Mouse (Mus musculus): ENCODE measurements around the gene Lpin2. TPM values are rescaled to one million over a fixed set of nuclear protein-coding genes. Genes with fewer than 3 reads are reported as not detected.

The Lpin2 gene
- polyA plus RNA-seq, 1 experiment = 11.2 TPM

DNA sequence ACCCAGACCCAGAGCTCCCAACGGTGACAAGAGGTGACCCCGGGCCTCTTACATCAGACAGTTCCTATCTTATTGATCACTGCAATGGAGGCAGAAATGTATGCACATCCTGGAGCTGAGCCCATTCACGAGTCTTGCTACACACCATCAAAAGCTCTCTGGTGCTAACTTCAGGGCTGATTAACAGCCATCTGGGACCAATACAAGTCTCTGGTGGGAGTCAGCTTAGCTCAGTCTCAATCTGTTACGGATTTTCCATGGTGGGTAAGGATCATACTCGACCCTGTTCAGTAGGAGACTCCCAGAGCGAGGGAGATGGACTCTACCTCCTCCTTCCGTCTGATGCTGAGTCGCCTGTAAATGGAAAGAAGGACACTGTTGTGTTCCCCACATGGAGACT lies 22.6 kb upstream of the Lpin2 start:
- no peaks in the 10 kb centered on the region for H3K27me3 ChIP-seq (ENCODE audit: control insufficient read depth, insufficient read depth, low read length)
- TF ChIP-seq CTCF (IDR thresholded peaks at IDR 0.05; ENCODE audit: control insufficient read depth, insufficient read depth, insufficient replicate concordance, low read depth, low read length) (no peak), POLR2A (IDR thresholded peaks at IDR 0.05; ENCODE audit: control insufficient read depth, low read depth, low read length) (no peak)
- no peak overlapping the region for H3K27ac ChIP-seq (ENCODE audit: control insufficient read depth, insufficient read depth, low read depth, low read length)
- H3K36me3 ChIP-seq (ENCODE audit: control insufficient read depth, insufficient read depth, low read length) = no peaks in the 10 kb centered on the region
- no peaks in the 10 kb centered on the region for H3K4me1 ChIP-seq (ENCODE audit: control insufficient read depth, insufficient read depth, low read length)
- H3K4me3 ChIP-seq (ENCODE audit: control insufficient read depth, low read depth, low read length) = no peak overlapping the region

DNA sequence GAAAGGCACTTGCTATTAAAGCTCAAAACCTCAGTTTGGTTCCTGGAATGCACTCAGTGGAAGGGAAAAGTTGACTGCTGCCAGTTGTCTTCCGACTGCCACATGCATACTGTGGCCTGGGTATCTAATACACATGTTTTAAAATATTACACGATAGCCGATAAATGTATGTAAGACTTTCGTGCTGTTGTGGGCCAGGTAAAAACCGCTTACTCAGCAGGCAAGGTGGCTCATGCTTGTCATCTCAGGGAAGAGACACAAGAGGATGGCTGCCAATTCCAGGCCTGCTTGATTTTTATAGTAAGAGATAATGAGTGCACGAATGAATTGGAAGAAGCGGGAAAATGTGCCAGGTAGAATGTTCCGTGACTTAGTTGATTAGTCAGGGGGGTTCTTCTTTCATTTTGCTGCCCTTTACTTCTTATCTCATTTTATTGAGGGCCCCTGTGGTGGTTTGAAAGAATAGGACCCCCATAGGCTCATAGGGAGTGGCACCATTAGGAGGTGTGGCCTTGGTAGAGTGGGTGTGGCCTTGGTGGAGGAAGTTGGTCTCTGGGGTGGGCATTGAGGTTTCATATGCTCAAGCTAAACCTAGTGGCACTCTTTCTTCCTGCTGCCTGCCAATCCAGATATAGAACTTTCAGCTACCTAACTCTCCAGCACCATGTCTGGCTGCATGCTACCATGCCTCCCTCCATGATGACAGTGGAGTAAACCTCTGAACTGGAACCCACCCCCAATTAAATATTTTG lies 21.9 kb upstream of the Lpin2 start:
- H3K27me3 ChIP-seq (ENCODE audit: control insufficient read depth, insufficient read depth, low read length) = no peaks in the 10 kb centered on the region
- no peaks in the 10 kb centered on the region for H3K36me3 ChIP-seq (ENCODE audit: control insufficient read depth, insufficient read depth, low read length)
- no peak for TF ChIP-seq POLR2A (IDR thresholded peaks at IDR 0.05; ENCODE audit: control insufficient read depth, low read depth, low read length)
- no peak for TF ChIP-seq CTCF (IDR thresholded peaks at IDR 0.05; ENCODE audit: control insufficient read depth, insufficient read depth, insufficient replicate concordance, low read depth, low read length)
- no peak overlapping the region for H3K4me3 ChIP-seq (ENCODE audit: control insufficient read depth, low read depth, low read length)
- no peaks in the 10 kb centered on the region for H3K4me1 ChIP-seq (ENCODE audit: control insufficient read depth, insufficient read depth, low read length)
- H3K27ac ChIP-seq (ENCODE audit: control insufficient read depth, insufficient read depth, low read depth, low read length) = no peak overlapping the region

DNA sequence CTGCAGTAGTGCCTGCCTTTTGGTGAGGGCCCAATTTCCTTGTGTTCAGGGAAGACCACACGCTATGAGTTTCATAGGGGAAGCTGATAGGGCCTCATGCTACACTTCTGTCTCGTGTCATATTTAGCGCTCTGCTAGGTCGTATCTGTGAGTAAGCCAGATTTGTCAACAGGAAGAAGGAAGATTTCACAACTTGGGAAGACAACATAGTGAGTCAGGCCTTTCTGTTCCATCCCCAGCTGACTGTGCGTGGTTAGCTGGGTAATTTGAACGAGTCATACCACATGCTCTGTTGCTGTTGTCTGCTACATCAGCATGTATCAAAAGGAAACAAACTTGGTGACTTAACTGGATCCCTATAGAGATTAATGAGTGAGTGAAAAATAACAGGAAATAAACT lies 17.4 kb upstream of the Lpin2 start:
- Histone ChIP-seq H3K4me3 (ENCODE audit: control insufficient read depth, low read depth, low read length) (no peak overlapping the region), H3K27me3 (ENCODE audit: control insufficient read depth, insufficient read depth, low read length) (no peaks in the 10 kb centered on the region), H3K27ac (ENCODE audit: control insufficient read depth, insufficient read depth, low read depth, low read length) (no peak overlapping the region), H3K36me3 (ENCODE audit: control insufficient read depth, insufficient read depth, low read length) (no peaks in the 10 kb centered on the region), H3K4me1 (ENCODE audit: control insufficient read depth, insufficient read depth, low read length) (no peaks in the 10 kb centered on the region)
- TF ChIP-seq CTCF (IDR thresholded peaks at IDR 0.05; ENCODE audit: control insufficient read depth, insufficient read depth, insufficient replicate concordance, low read depth, low read length) = no peak
- no peak for TF ChIP-seq POLR2A (IDR thresholded peaks at IDR 0.05; ENCODE audit: control insufficient read depth, low read depth, low read length)

DNA sequence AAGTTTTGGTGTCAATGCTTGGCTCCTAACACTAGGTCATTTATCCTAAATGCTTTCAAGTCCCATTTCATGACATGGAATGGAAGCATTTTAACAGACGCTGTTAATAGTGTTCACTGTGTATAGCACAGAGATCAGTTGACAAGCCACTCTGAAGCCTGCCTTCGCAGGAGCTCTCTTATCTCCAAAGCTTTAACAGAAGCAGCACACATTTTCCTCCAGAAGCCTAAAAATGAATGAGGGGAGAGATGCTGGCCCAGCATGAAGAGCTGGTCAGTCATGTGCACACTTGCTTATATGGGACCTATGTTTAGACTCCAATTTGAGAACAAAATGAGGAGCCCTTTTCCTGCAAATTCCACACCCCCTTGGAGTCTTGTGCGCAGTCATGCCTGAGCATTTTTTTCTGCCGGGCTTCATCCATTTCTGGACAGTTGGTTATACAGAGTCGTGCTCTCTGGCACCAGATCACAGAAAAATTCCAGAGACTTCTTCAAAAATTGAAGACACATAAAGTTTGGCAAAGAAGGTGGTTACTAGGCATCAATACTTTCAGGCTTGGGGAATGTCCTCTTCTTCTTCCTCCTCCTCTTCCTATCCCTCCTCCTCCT lies 14.1 kb upstream of the Lpin2 start:
- Histone ChIP-seq H3K27ac (ENCODE audit: control insufficient read depth, insufficient read depth, low read depth, low read length) (no peak overlapping the region), H3K4me1 (ENCODE audit: control insufficient read depth, insufficient read depth, low read length) (no peaks in the 10 kb centered on the region), H3K4me3 (ENCODE audit: control insufficient read depth, low read depth, low read length) (no peak overlapping the region), H3K36me3 (ENCODE audit: control insufficient read depth, insufficient read depth, low read length) (no peaks in the 10 kb centered on the region), H3K27me3 (ENCODE audit: control insufficient read depth, insufficient read depth, low read length) (no peaks in the 10 kb centered on the region)
- TF ChIP-seq POLR2A (IDR thresholded peaks at IDR 0.05; ENCODE audit: control insufficient read depth, low read depth, low read length) (no peak), CTCF (IDR thresholded peaks at IDR 0.05; ENCODE audit: control insufficient read depth, insufficient read depth, insufficient replicate concordance, low read depth, low read length) (no peak)

DNA sequence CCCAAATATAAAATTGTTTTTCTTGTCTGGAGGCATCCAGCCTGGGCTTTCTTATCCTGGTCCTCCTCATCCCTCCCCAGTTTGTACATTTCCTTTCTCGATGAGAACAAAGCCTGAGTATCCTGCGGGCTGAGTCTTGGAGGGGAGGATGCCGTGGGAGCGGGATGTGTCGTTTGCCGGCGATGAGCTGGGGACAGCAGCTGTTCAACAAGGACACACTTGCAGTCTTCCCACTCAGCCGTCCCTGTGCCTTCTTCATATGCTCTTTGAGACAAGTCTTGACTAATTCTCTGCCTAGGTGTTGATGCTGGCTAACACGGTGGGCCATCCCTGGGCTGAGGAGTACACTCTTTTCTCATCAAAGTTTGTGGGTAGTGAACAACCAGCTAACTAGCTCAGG lies 13.5 kb upstream of the Lpin2 start:
- no peaks in the 10 kb centered on the region for H3K27me3 ChIP-seq (ENCODE audit: control insufficient read depth, insufficient read depth, low read length)
- no peak overlapping the region for H3K4me3 ChIP-seq (ENCODE audit: control insufficient read depth, low read depth, low read length)
- no peaks in the 10 kb centered on the region for H3K4me1 ChIP-seq (ENCODE audit: control insufficient read depth, insufficient read depth, low read length)
- H3K36me3 ChIP-seq (ENCODE audit: control insufficient read depth, insufficient read depth, low read length) = no peaks in the 10 kb centered on the region
- no peak overlapping the region for H3K27ac ChIP-seq (ENCODE audit: control insufficient read depth, insufficient read depth, low read depth, low read length)
- no peak for TF ChIP-seq CTCF (IDR thresholded peaks at IDR 0.05; ENCODE audit: control insufficient read depth, insufficient read depth, insufficient replicate concordance, low read depth, low read length)
- no peak for TF ChIP-seq POLR2A (IDR thresholded peaks at IDR 0.05; ENCODE audit: control insufficient read depth, low read depth, low read length)

DNA sequence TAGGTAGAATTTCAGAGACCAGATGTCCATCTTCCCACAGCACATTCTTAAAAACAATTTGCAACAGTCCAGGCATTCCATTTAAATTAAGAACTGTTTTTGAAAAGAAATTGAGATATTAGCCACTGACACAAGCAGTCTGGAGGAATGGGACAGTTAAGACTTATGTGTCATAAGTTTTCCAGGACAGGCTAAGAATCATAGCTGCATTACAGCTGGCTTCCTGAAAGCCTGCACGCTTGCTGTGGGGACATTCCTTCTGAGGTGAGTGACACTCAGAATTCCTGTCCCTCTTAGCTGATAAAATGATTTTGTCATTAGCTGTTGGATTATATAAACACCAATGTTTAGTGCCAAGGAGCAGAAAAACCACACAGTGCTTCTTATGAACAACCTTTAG lies 12.7 kb upstream of the Lpin2 start:
- Histone ChIP-seq H3K27me3 (ENCODE audit: control insufficient read depth, insufficient read depth, low read length) (no peaks in the 10 kb centered on the region), H3K27ac (ENCODE audit: control insufficient read depth, insufficient read depth, low read depth, low read length) (no peak overlapping the region), H3K4me1 (ENCODE audit: control insufficient read depth, insufficient read depth, low read length) (no peaks in the 10 kb centered on the region), H3K36me3 (ENCODE audit: control insufficient read depth, insufficient read depth, low read length) (no peaks in the 10 kb centered on the region), H3K4me3 (ENCODE audit: control insufficient read depth, low read depth, low read length) (no peak overlapping the region)
- TF ChIP-seq POLR2A (IDR thresholded peaks at IDR 0.05; ENCODE audit: control insufficient read depth, low read depth, low read length) (no peak), CTCF (IDR thresholded peaks at IDR 0.05; ENCODE audit: control insufficient read depth, insufficient read depth, insufficient replicate concordance, low read depth, low read length) (no peak)

DNA sequence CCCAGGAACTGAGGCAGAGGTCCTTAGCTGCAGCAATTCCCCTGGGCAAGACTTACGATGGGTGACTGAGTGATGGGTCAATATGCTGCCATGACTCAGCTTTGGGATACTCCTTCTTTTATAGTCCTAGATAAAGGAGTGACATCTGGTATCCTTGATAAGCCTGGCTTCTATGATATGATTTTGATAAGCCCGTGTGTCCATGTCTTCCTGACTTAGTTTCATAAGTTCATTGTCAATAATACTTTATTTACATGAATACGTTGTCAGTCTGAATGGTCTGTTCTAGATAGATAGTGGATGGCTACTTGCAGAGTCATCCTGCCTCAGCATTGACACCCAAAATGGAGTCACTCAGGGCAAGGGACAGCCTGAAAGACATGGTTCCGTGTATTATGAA lies 11.2 kb upstream of the Lpin2 start:
- no peak for TF ChIP-seq CTCF (IDR thresholded peaks at IDR 0.05; ENCODE audit: control insufficient read depth, insufficient read depth, insufficient replicate concordance, low read depth, low read length)
- TF ChIP-seq POLR2A (IDR thresholded peaks at IDR 0.05; ENCODE audit: control insufficient read depth, low read depth, low read length) = no peak
- Histone ChIP-seq H3K27me3 (ENCODE audit: control insufficient read depth, insufficient read depth, low read length) (no peaks in the 10 kb centered on the region), H3K27ac (ENCODE audit: control insufficient read depth, insufficient read depth, low read depth, low read length) (no peak overlapping the region), H3K4me1 (ENCODE audit: control insufficient read depth, insufficient read depth, low read length) (no peaks in the 10 kb centered on the region), H3K36me3 (ENCODE audit: control insufficient read depth, insufficient read depth, low read length) (no peaks in the 10 kb centered on the region), H3K4me3 (ENCODE audit: control insufficient read depth, low read depth, low read length) (no peak overlapping the region)

Data from testis, adult 2 months (tissue).